Mouse (Mus musculus): ENCODE results near the gene Cntn4.

DNA sequence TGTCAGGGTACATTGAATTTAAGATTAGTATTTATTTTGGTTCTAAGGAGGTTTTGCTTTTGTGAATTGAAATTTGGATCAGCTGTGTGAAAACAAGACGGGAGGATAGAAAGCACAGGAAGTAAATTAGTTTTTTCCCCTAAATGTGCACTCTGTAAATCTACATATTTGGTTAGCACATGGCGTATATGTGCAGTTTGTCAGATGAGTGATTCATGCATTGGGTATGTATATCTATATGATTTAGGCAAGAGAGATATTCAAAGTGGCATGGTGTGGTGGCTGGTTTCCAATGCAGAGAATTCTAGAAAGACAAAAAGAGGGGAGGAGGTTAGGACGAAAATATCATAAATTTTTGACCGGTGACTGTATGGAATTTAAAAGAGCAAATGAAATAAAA is 591.3 kb downstream of the Cntn4 start:
- TF ChIP-seq POLR2A (IDR thresholded peaks at IDR 0.05; ENCODE audit: low read depth, low read length) (no peak), CTCF (conservative IDR thresholded peaks at IDR 0.05; ENCODE audit: insufficient read depth, insufficient read length, low read depth, low read length) (no peak)
